Mouse (Mus musculus) layer of hippocampus, adult 2 months (tissue): ENCODE results near the gene Oaz3. TPM values are rescaled to one million over a fixed set of nuclear protein-coding genes. Genes with fewer than 3 reads are reported as not detected.

ENCODE experiments used
- DNase-seq, 2 experiments: peaks; one replicate each; pipeline ENCODE4 v3.0.0; 2022; ENCODE audit warnings: low spot score in 2 of 2
- H3K27ac ChIP-seq: fragments of 200-600 bp; 2 replicates; pipeline ENCODE4 v1.8.1; 2022
- H3K4me3 ChIP-seq: fragments of 200-600 bp; 2 replicates; pipeline ENCODE4 v1.8.1; 2022; ENCODE audit warnings: mild to moderate bottlenecking
- CTCF ChIP-seq: fragments of 200-600 bp; conservative IDR thresholded peaks from 2 replicates; pipeline ENCODE4 v1.8.1; 2022; ENCODE audit warnings: antibody characterized with exemption, mild to moderate bottlenecking, moderate library complexity
- long read RNA-seq, 2 experiments: library from polyadenylated mRNA; stranded (forward); transcript quantifications; one replicate each; pipeline ENCODE4 v2.0.0; 2021; ENCODE audit warnings: borderline mapping rate in 2 of 2
- total RNA-seq, 2 experiments: library from RNA; stranded (reverse); gene quantifications; 2 replicates each; pipeline ENCODE4 v1.2.3; 2021

Oaz3 gene
- total RNA-seq: not detected
- long read RNA-seq, experiment 1: 0 reads
- long read RNA-seq, experiment 2: 0 reads

GRCm38 (mm10) chr3:94443597-94443964 is at the start of gene Oaz3:
TSS of gene Oaz3 (minus strand) at chr3:94443915.
- peak within 1 kb of the TSS; percentile 92 for H3K27ac ChIP-seq
- TF ChIP-seq CTCF: no peak
- H3K4me3 ChIP-seq: peak within 1 kb of the TSS; percentile 87
- DNase-seq: no peak

DNA sequence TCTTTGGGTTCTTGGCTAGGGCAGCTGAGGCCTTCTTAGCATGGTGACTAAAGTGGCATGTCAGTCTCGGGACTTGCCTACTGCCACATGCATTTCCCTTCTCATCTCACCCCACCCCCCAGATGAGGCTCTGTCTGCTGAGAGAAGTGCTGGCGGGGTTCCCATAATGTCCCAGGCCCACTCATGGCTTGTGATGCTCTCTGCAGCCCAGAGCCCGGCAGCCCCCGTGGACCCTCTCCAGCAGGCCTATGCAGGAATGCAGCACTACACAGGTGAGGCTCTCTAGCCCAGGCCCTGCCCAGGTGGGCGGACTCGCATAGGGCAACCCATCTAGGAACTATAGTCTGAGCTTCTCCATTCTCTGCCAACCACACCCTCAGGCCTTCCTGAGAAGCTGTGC is 43.9 kb upstream of the Oaz3 start:
- DNase-seq: no peak
- Histone ChIP-seq H3K4me3 (no peak overlapping the region), H3K27ac (peak overlapping the region; percentile 95)
- TF ChIP-seq CTCF: no peak

GRCm38 (mm10) chr3:94485922-94486321 is 42.2 kb upstream of the Oaz3 start:
- DNase-seq: no peak
- Histone ChIP-seq H3K4me3 (no peak overlapping the region; the same call in 1 of the 2 replicates), H3K27ac (peak overlapping the region; percentile 95)
- no peak for TF ChIP-seq CTCF

- Histone ChIP-seq H3K4me3 (peak overlapping the region; percentile 41), H3K27ac (peak overlapping the region; percentile 95)
- no peak for TF ChIP-seq CTCF
- peak; percentile 97 to 99 for DNase-seq
These were observed 40.2 kb upstream of the Oaz3 start for GRCm38 (mm10) chr3:94483790-94484439.

DNA sequence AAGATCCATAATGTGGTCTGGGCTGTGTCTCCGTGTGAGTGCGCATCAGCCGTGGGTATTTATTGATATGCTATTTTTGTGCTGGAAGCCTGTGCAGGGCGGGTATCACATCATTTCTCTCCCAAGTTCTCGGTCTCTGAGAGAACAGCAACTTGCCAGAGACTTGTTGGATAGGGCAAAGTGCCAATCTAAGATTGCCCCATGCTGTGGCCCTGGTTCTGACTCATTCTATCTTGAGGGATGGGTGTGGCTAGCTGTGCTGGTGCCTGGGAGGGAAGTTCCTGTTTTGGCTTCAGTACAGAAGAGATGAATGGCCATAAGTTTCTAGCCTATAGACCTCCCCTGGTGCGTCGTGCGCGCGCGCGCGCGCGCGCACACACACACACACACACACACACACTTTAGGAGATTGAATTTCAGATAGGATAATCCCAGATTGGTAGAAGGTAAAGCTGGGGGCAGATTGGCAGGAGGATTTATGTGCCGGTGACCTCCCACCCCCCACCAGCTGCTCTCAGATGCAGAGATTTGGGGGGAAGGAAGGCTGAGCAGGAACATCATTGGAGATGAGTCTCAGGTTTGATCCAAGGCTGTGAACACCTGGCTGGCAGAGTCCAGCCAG is 39.2 kb upstream of the Oaz3 start:
- no peak for DNase-seq
- TF ChIP-seq CTCF: no peak
- Histone ChIP-seq H3K4me3 (peak overlapping the region; percentile 26), H3K27ac (peak overlapping the region; percentile 95)

DNA sequence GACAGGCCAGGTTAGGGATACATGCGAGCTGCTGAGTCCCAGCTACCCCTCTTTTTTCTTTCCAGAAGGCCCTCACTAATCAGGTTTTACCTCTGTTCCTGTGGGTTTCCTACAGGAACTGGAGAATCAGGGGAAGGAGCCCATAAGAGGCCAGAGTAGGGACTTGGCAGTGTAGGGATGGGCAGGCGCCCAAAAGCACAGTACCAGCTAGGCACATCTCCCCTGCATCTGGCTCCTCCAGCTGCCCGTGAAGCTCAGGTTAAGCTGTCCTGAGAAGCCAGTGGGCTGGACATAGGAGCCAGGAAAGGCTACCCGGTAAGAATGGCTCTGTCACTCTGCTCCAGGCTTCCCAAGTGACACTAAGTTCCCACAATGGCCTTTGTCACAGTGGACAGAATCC is 37.7 kb upstream of the Oaz3 start:
- DNase-seq: no peak
- TF ChIP-seq CTCF: no peak
- Histone ChIP-seq H3K27ac (peak overlapping the region; percentile 95), H3K4me3 (peak overlapping the region; percentile 15; the same call in 1 of the 2 replicates)

GRCm38 (mm10) chr3:94480291-94480884 is 36.7 kb upstream of the Oaz3 start, which contains the start of gene Riiad1:
TSS of gene Riiad1 (minus strand) at chr3:94480341.
- H3K27ac ChIP-seq: peak within 1 kb of the TSS; percentile 95

GRCm38 (mm10) chr3:94479564-94479963 is 35.8 kb upstream of the Oaz3 start:
- peak overlapping the region; percentile 82 for H3K4me3 ChIP-seq
- DNase-seq: no peak
- peak overlapping the region; percentile 95 for H3K27ac ChIP-seq
- no peak for TF ChIP-seq CTCF

More at GRCm38 (mm10) chr3:94480291-94480884, 36.7 kb upstream of the Oaz3 start, which contains the start of gene Riiad1:
- peak within 1 kb of the TSS; percentile 82 for H3K4me3 ChIP-seq
- no peak for DNase-seq
- no peak for TF ChIP-seq CTCF

DNA sequence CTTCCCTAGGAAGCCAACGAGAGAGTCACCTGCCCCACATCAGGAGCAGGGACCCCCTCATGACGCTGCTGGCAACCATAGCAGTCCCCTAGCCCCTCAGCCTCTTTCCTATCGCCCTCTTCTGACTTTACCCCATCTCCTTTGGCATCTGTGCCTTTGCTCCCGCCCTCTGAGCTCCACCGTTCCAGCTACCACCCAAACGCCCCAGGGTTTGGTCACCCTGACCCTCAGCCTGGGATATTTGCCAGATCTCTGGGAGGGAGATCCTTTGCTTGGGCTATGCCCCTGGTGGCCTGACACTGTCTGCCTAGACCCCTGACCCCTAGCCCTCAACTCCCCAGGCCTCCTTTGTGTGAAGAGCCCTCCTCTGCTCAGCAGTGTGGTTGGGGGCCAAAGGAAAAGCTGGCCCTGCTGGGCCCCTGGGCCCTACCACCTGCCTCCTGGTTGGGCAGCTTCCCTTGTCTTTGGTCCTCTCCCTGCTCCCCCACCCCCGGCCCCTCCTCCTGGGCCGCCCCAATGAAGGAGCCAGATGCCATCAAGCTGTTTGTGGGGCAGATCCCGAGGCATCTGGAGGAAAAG is 35.0 kb upstream of the Oaz3 start:
- peak overlapping the region; percentile 95 for H3K27ac ChIP-seq
- TF ChIP-seq CTCF: no peak

DNA sequence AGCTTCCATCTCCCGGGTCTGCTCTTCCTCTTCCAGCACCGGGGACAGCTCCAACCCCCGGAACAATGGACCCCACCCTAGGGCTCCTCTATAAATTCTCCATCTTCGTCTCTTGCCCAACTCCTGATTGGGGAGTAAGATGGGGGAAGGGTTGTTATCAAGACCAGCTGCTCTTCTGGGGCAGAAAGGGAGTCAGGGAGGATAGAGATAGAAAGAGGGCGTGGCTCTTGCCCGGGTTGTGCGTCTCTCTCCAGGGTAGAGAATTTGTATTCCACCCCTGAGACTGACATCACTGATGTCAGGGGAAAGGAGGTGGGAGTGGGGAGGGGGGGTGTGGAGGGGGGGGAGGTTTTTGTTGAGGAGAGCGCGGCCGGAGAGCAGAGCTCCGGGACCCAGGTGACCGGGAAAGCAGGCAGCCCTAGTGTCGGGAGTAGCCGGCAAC is 34.3 kb upstream of the Oaz3 start, which contains the start of gene Celf3:
Gene Celf3, plus strand, starts transcription at position 315 of the 442 bp plus-strand sequence.
- Histone ChIP-seq H3K27ac (peak within 1 kb of the TSS; percentile 95), H3K4me3 (peak within 1 kb of the TSS; percentile 82)
- TF ChIP-seq CTCF: no peak
- peak; percentile 78 to 90 for DNase-seq

More for the DNA sequence above, 35.0 kb upstream of the Oaz3 start:
- no peak for DNase-seq
- H3K4me3 ChIP-seq: peak overlapping the region; percentile 82

- Histone ChIP-seq H3K4me3 (peak overlapping the region; percentile 82), H3K27ac (peak overlapping the region; percentile 95)
- DNase-seq: peak in 1 of 2 experiments; percentile 71
- no peak for TF ChIP-seq CTCF
These were observed 33.7 kb upstream of the Oaz3 start for GRCm38 (mm10) chr3:94477444-94477843.

DNA sequence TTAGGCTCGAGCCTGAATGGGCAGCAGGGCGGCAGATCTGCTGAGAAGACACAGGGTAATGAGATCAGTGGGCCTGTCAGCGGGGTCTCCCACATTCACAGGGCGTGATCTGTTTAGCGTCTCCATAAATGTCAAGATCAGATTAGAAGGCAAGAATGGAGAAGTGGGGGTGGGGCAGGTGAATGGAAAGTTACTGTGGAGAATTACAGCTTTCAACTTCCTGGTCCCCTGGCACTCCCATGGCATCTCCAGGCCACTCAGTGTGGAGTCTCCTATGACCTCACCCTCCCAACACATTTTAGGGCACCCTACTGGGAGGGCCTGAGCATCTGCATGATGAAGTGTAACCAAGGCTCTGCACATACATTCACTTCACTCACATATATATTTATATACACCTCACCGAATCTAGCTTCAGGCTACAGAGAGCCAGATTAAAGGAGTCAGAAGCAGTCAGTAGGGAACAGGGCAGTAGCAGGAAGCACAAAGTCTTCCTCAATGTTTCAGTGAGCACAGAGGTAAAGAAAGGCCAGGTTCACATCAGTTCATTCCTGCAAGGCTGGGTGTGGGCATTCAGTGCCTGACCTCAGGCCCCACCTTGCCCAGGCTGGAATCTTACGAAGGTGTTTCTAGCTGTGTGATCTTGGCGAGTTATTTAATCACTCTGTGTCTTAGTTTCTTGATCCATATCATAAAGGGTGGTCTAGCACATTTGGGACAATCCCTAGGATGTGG is 32.8 kb upstream of the Oaz3 start:
- TF ChIP-seq CTCF: no peak
- peak overlapping the region; percentile 95 for H3K27ac ChIP-seq
- no peak for DNase-seq
- H3K4me3 ChIP-seq: no peak overlapping the region
